Mouse (Mus musculus) megakaryocyte, embryonic 14.5 days (primary cell): Measurements from ENCODE around the gene Msln. TPM values are rescaled to one million over a fixed set of nuclear protein-coding genes. Genes with fewer than 3 reads are reported as not detected.
"Not testable (repeated sequence)": the region's sequence is repeated elsewhere in the genome, so short reads cannot be mapped to it uniquely, and the experiment has no call there.

Experiments
- H3K27me3 ChIP-seq: replicated peaks from 2 replicates; pipeline ENCODE3; 2012; ENCODE audit warnings: inconsistent platforms
- H3K36me3 ChIP-seq: replicated peaks from 2 replicates; pipeline ENCODE3; 2012; ENCODE audit warnings: low read length, inconsistent platforms, mixed read lengths
- H3K4me1 ChIP-seq: 2 replicates; pipeline ENCODE4 v1.6.1; 2012; ENCODE audit warnings: inconsistent platforms
- H3K4me3 ChIP-seq: replicated peaks from 2 replicates; pipeline ENCODE3; 2012; ENCODE audit warnings: moderate library complexity, mild to moderate bottlenecking, inconsistent platforms
- H3K9me3 ChIP-seq: 2 replicates; pipeline ENCODE4 v1.6.1; 2012; ENCODE audit warnings: inconsistent platforms
- FLI1 ChIP-seq: IDR thresholded peaks from 2 replicates; pipeline ENCODE4 v1.6.1; 2012; ENCODE audit warnings: low read length, inconsistent platforms, mixed read lengths
- GATA1 ChIP-seq: IDR thresholded peaks from 3 replicates; pipeline ENCODE4 v1.6.1; 2012; ENCODE audit warnings: mixed read lengths, low read length, inconsistent platforms, borderline replicate concordance
- polyA plus RNA-seq: library from polyadenylated mRNA; stranded (reverse); fragments of >175 nt; gene quantifications from 2 replicates; pipeline ENCODE4 v1.2.3, GENCODE M21; 2012; ENCODE audit warnings: low replicate concordance; ENCODE audit not compliant: insufficient read depth

Msln gene
- polyA plus RNA-seq, 1 experiment, result not detected

GRCm38 (mm10) chr17:25755627-25756377 lies 1.6 kb upstream of the Msln start:
- TF ChIP-seq FLI1, result no peak
- no peak for TF ChIP-seq GATA1
- Histone ChIP-seq H3K36me3 (no peaks in the 10 kb centered on the region), H3K4me1 (no peaks in the 10 kb centered on the region), H3K27me3 (peaks cover 76% of the 10 kb centered on the region), H3K9me3 (no peaks in the 10 kb centered on the region), H3K4me3 (no peak overlapping the region)

GRCm38 (mm10) chr17:25755086-25755485 lies 908 bp upstream of the Msln start:
- H3K4me3 ChIP-seq, result no peak overlapping the region
- H3K36me3 ChIP-seq, result no peaks in the 10 kb centered on the region
- TF ChIP-seq FLI1, result no peak
- no peak for TF ChIP-seq GATA1
- no peaks in the 10 kb centered on the region for H3K9me3 ChIP-seq
- H3K4me1 ChIP-seq, result no peaks in the 10 kb centered on the region
- peaks cover 81% of the 10 kb centered on the region for H3K27me3 ChIP-seq

GRCm38 (mm10) chr17:25751446-25751845 lies 2.7 kb downstream of the Msln start:
- H3K9me3 ChIP-seq, result no peaks in the 10 kb centered on the region
- H3K36me3 ChIP-seq, result no peaks in the 10 kb centered on the region
- H3K4me1 ChIP-seq, result no peaks in the 10 kb centered on the region
- peaks cover 83% of the 10 kb centered on the region for H3K27me3 ChIP-seq
- no peak overlapping the region for H3K4me3 ChIP-seq
- TF ChIP-seq GATA1 (no peak), FLI1 (no peak)

GRCm38 (mm10) chr17:25749314-25749713 lies 4.9 kb downstream of the Msln start:
- H3K27me3 ChIP-seq, result peaks cover 80% of the 10 kb centered on the region
- H3K4me3 ChIP-seq, result no peak overlapping the region
- no peaks in the 10 kb centered on the region for H3K9me3 ChIP-seq
- H3K4me1 ChIP-seq, result no peaks in the 10 kb centered on the region
- TF ChIP-seq GATA1, result no peak
- no peak for TF ChIP-seq FLI1
- no peaks in the 10 kb centered on the region for H3K36me3 ChIP-seq

GRCm38 (mm10) chr17:25748238-25748637 lies 5.9 kb downstream of the Msln start:
- TF ChIP-seq FLI1 (no peak), GATA1 (no peak)

GRCm38 (mm10) chr17:25744311-25744710 lies 9.9 kb downstream of the Msln start:
- H3K4me1 ChIP-seq, result no peaks in the 10 kb centered on the region
- H3K9me3 ChIP-seq, result no peaks in the 10 kb centered on the region
- H3K4me3 ChIP-seq, result no peak overlapping the region
- no peaks in the 10 kb centered on the region for H3K36me3 ChIP-seq
- peaks cover 60% of the 10 kb centered on the region for H3K27me3 ChIP-seq
- TF ChIP-seq GATA1 (no peak), FLI1 (no peak)

More at GRCm38 (mm10) chr17:25748238-25748637, 5.9 kb downstream of the Msln start:
- Histone ChIP-seq H3K4me3 (no peak overlapping the region), H3K27me3 (peaks cover 77% of the 10 kb centered on the region), H3K4me1 (no peaks in the 10 kb centered on the region), H3K9me3 (no peaks in the 10 kb centered on the region), H3K36me3 (no peaks in the 10 kb centered on the region)

- Histone ChIP-seq H3K9me3 (no peaks in the 10 kb centered on the region), H3K4me1 (no peaks in the 10 kb centered on the region), H3K36me3 (no peaks in the 10 kb centered on the region), H3K27me3 (peaks cover 62% of the 10 kb centered on the region), H3K4me3 (no peak overlapping the region)
- TF ChIP-seq FLI1 (no peak), GATA1 (no peak)
Measured at GRCm38 (mm10) chr17:25743831-25744230, 10.3 kb downstream of the Msln start.

- not testable (repeated sequence) for H3K36me3 ChIP-seq, H3K9me3 ChIP-seq, H3K4me3 ChIP-seq, H3K4me1 ChIP-seq
- H3K27me3 ChIP-seq, result peaks cover 70% of the 10 kb centered on the region
Measured at GRCm38 (mm10) chr17:25741471-25741870, 12.7 kb downstream of the Msln start.

GRCm38 (mm10) chr17:25738861-25739260 lies 15.3 kb downstream of the Msln start:
- Histone ChIP-seq H3K4me3 (no peak overlapping the region), H3K36me3 (no peaks in the 10 kb centered on the region), H3K9me3 (no peaks in the 10 kb centered on the region), H3K27me3 (peaks cover 71% of the 10 kb centered on the region), H3K4me1 (no peaks in the 10 kb centered on the region)
- TF ChIP-seq GATA1 (no peak), FLI1 (no peak)

GRCm38 (mm10) chr17:25735745-25736144 lies 18.4 kb downstream of the Msln start, which contains the start of gene Mslnl:
TSS of gene Mslnl (plus strand) at chr17:25736042.
- TF ChIP-seq GATA1 (no peak), FLI1 (no peak)
- H3K4me1 ChIP-seq, result no peaks in the 10 kb centered on the region
- H3K27me3 ChIP-seq, result peaks cover 54% of the 10 kb centered on the region
- peaks cover 9% of the 10 kb centered on the region for H3K36me3 ChIP-seq
- H3K4me3 ChIP-seq, result no peak within 1 kb of the TSS
- no peaks in the 10 kb centered on the region for H3K9me3 ChIP-seq

GRCm38 (mm10) chr17:25735246-25735645 lies 18.9 kb downstream of the Msln start:
- no peaks in the 10 kb centered on the region for H3K9me3 ChIP-seq
- no peaks in the 10 kb centered on the region for H3K4me1 ChIP-seq
- H3K36me3 ChIP-seq, result peaks cover 14% of the 10 kb centered on the region
- TF ChIP-seq FLI1 (no peak), GATA1 (no peak)
- peaks cover 54% of the 10 kb centered on the region for H3K27me3 ChIP-seq
- no peak overlapping the region for H3K4me3 ChIP-seq
